Mouse (Mus musculus) ovary, postnatal 10 days (tissue): Measurements from ENCODE around the gene Clmp.
A peak's percentile ranks its signal among the peaks of the same experiment; 100 is the strongest.

Experiments
- DNase-seq: peaks from one replicate; pipeline ENCODE4 v3.0.0; 2022; ENCODE audit warnings: low spot score

Gene Clmp

DNA sequence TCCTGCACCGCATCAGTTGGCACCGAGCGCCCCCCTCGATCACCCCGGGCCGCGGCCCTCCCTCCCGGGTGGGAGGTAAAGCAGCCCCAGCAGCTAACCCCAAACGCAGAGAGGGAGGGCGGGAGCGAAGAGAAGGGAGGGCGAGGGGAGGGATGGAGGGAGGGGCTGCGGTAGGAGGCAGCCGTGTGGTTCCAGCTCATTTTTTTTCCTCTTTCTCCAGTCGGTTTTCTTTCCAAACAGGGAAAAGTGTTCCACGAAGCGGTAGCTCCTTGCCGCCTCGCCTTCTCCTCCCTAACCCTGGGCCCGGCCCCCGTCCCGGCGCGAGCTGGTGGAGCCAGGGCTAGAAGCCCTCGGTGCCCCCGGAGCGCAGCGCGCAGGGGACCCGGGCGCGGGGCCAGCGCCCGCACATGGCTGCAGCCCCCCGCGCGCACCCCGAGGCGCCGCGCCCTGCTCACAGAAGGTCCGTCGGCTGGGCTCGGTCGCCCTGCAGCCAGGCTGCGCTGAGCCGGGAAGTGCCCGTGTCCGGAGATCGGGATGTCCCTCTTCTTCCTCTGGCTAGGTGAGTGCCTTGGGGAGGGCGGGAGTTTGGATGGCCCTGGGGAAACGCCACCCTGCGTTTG lies at the start of gene Clmp:
Gene Clmp, plus strand, starts transcription at position 162 of the 620 bp plus-strand sequence.
- DNase-seq: no peak

DNA sequence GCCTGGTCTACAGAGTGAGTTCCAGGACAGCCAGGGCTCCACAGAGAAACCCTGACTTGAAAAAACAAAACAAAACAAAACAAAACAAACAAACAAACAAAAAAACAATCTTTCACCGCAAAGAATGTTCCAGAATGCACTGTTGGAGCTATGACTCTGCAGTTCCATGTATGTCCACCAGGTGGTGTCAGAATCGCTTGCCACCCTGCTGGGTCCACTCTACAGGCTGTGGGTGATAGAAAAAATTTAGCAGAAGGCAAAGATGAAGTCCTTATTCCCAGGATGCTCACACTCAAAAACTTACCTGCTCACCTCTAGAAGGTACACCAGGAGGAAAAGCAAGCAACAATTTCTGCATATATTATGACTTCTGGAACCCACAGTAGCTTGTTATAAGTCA lies 49.7 kb upstream of the Clmp start:
- DNase-seq: peak; percentile 36

DNA sequence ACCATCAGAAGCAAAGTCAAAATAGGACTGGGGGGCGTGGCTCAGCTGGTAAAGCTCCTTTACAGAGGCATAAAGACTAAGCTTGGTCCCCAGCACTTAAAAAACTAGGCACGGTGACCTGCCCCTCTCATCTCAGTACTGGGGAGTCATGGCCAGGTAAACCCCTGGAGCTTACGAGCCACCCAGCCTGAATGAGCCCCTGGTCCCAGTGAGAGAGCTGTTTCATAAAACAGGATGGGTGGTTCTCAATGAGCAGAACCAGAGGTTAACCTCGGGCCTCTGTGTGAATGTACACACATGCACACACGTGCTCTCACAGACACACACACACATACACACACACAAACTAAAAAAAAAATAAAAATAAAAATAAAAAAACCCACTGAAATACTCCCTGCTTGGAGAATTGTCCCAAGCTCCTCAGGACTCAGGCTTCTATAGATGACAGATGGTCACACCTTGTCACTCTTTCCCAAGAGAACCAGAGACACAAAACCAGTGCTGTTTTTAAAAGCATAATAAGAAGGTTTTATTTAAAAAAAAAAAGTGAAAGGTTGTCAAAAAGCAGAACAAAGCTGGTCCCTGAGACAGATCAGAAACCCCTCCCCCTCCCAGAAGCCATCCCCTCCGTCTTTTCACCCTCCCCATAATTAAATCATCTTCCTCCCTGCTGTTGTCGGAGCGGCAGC lies 47.9 kb upstream of the Clmp start:
- DNase-seq: no peak

DNA sequence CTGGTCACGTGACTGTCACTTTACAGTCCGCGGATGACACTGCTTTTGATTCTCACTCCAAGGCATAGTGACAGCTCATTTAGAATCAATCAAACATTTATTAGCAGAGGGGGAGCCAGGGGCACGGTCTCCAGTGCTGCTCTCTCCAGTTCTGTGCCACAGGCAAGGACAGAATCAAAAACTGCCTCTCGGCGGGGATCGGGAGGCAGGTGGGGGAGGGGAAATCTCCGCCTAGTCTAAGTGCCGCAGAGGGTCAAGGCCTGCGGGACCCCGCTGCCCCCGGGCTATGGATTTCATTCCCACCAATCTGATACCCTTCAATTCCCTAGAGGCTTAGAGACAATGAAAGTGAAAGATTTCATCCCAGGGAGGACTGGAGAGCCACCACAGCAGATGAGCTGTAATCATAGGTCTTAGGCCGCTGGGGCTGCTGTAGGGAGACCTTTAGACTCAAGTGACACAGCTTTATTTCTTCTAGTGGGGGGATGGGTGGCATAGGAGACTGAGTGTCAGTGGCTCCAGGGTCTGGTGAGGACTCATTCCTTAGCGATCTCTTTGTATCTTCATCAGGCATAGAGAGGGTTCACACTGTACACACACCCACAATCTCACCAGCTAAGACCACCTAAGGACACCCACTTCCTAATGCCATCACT lies 47.2 kb upstream of the Clmp start:
- DNase-seq: no peak

DNA sequence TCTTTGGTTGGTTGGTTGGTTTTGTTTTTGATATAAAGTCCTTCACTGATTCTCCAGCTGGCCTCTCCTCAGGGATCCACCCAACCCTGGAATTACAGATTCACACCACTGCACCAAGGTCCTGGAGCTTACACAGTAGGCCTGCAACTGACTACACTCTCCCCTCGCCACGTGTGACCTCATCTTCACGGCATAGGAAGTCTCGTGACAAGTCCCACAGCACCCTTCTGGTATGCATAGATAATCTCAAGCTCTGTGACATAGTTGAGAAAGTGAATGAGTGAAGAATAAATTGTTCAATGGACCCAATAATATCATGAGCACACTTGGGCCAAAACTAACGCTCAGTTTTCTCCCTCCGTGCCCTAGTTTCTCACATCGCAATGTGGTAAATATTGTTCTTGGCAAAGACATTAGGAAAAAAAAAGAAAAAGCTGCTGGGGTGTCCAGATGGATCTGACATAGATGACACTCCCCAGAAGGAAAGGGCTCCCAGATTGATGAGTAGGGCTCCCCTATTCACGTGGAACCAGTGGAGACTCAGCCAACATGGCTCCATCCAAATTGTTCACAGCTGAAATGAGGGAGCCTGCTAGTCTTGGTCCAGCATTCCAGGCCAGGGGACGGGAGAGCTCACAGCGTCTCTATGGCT lies 46.1 kb upstream of the Clmp start:
- DNase-seq: no peak

DNA sequence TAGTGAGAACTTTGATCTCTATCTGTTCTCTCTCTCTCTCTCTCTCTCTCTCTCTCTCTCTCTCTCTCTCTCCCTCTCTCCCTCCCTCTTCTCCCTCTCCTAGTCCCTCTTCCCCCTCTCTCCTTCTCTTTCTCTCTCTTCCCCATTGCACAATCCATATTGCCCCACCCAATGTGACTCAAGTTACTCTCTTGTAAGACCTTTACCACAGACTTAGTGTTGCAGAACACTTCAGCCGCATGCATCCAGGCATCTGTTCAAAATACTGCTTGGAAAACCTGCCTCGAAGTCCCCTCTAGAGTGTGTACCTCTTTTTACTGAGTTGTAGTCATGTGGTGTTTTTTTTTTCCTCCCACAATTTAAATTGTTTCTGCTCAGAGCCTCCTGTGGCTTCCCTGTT lies 44.4 kb upstream of the Clmp start:
- DNase-seq: no peak

DNA sequence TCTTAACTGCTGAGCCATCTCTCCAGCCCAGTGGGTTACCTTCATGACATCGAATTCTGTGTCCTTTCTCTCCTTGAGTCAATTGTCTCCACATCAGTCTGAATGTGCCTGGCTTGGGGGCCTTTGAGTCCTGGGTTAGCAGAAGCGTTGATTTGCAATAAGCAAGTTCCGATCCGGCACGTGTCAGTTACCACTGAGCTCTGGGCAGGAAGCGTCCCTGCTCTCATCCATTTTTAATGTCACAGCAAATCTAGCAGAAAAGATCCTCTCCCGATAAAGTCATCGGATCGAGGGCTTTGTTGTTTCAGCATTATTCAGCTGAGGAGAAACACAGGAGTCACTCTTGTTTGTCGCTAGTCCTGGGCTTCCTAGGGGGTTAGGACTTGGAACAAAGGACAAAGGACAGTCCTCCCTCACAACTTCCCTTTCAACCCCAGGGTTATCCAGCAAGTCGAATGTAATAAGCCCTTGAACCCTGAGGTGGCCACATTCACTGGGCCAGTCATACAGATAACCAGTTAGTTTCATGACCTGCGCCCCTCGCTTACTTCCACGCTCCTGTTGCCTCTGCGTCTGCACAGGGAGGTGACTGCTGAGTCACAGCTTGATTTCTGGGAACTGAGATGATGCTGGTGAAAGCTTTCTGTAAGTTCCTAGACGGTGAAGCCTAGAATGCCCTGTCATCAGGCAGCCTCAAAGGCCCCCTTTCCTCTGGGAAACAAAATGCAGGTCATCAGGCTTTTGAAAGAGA lies 43.1 kb upstream of the Clmp start:
- DNase-seq: no peak

DNA sequence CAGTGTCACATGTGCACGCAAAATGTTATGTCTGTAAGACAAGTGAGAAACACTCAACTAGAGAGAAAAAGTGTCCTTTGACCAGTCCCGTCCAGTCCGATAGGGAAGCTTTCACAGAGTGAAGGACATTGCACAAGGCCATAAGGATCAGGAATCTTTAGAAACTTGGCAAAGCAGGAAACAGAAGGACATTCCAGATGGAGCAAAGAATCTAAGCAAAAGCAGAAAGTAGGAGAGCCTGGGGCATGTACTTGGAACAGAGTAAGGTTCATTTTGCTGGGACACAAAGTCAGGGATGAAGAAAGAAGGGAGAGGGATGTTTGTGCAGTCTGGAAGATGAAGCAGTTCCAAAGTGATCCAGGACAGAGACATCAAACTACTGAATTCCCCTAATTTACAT lies 36.3 kb upstream of the Clmp start:
- no peak for DNase-seq

DNA sequence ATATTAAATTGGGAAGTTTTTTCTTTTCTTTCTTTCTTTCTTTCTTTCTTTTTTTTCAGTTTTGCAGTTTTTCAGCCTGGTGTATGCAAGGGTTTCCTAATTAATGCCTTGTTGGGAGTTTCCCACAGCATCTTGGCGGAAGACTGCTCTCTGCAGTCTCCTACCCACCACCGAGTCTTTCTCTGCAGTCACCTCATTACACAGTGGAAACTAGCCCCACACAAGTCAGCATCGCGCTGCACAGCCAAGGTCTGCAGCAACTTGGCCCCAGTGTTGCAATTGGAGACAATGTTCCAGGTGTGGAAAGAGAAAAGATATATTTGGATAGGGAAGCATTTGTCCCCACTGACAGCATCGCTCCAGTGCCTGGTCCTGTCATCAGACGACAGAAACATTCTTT lies 35.8 kb upstream of the Clmp start:
- no peak for DNase-seq

DNA sequence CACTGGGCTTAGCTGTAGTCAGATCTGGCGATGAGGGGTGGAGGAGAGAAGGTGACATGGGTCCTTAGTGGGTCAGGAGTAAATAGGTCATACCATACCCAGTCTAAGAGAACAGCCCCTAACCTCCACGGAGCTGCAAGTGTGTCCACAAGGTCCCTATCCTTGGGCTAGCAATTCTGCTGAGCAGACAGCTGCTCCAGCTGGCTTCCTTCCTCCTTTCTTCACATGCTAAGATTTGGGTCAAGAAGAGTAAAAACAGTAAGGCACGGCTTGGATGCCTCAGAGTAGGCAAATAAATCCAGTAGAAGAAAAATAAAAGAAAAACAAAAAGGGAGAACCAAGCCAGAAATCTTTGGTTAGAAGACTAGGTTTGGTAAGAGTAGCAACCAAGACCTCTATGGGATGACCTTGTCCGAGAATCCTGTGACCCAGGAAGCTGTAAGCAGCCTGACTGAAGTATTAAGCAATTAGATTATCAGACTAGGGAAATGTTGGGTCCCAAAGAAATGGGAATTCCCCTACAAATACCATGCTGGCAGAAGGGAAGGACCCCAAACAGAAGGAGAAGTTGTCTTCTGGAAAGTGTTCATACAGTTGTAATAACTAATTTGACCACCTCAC lies 34.4 kb upstream of the Clmp start:
- no peak for DNase-seq

DNA sequence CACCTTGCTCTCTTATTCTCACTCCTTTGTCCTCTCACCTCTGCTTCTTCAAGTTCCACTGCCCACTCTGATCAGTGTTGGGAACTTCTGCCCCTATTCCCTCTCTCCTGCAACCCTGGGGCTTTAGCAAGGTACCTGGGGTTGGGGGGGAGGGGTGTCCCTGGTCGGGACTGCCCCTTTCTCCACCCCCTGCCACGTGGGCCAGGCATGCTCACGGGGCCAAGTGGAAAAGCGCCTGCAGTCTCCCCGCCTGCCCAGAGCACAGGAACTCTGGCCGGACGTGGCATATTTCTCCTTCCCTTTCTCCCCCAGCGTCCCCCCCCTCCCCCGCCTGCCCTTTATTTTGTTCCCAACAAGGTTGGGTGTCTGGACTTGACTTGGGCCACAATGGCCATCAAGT lies 33.0 kb upstream of the Clmp start:
- no peak for DNase-seq

DNA sequence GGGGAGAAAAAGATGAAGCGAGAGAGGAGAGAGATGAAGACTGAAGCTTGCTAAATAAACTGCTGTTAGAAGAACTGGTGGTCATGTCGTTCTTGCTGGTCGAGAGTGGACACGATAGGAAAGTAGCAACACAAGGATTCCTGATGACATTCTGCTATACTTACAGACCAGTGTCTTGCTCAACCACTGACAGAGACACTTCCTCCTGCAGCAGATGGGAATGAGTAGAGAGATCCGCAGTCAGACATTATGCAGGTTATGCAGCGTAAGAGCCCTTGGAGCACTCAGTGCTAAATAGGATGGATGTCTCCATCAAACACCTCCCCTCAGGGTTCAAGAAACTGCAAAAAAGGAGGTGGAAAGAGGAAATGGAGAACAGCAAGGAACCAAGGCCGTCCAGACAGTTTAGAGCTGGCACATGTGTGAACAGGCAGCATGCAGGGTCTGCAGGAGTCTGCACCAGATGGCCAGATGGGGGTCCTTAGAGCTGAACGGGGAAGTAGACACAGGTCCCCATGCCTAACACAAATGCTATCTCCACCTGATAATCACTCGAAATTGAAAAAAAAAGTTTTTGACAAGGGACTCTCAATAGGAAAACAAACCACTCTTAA lies 19.5 kb upstream of the Clmp start:
- DNase-seq: no peak

DNA sequence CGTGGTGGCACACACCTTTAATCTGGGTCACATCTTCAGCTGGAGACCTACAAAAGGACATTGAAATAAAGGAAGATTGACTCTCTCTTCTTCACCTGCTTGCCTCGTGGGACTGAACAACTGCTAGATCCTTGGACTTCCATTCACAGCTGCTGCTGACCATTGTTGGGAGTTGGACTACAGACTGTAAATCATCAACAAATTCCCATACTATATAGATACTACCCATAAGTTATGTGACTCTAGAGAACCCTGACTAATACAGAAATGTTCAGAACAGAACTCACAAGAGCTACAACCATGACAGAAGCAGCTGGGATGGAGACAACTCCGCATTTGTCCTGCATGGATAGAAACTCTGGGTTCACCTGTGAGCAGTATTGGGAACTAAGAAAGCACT lies 15.4 kb upstream of the Clmp start, which contains the start of gene Gm21915:
Gene Gm21915, plus strand, starts transcription at position 301 of the 400 bp plus-strand sequence.
- DNase-seq: no peak

DNA sequence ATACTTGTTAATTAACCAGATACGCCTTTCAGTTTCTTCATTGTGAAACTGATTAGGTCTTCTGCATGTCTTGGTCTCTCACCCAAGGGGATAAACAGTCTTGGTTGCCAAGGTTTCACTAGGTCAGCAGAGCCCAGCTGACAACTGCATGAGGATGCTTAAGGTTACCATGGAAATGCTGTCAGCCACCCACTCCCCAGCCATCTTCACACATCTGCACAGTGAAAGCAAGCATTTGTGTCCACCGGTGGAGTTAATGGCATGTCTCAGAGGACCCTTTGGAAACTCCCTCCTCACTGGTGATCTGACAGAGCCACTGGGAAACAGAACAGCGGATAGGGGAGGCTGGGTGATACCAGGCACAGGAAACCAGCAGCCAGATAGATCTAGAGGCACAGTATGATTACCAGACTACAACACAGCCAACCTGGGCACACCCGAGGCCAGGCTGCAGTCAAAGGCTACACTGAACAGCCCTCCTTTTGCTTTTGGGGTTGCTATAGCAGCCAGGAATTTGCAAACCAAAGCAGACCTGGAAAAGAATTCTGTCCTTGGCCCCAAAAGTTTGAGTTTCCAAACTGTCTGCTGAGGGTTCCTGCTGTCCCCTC lies 14.3 kb upstream of the Clmp start:
- no peak for DNase-seq

DNA sequence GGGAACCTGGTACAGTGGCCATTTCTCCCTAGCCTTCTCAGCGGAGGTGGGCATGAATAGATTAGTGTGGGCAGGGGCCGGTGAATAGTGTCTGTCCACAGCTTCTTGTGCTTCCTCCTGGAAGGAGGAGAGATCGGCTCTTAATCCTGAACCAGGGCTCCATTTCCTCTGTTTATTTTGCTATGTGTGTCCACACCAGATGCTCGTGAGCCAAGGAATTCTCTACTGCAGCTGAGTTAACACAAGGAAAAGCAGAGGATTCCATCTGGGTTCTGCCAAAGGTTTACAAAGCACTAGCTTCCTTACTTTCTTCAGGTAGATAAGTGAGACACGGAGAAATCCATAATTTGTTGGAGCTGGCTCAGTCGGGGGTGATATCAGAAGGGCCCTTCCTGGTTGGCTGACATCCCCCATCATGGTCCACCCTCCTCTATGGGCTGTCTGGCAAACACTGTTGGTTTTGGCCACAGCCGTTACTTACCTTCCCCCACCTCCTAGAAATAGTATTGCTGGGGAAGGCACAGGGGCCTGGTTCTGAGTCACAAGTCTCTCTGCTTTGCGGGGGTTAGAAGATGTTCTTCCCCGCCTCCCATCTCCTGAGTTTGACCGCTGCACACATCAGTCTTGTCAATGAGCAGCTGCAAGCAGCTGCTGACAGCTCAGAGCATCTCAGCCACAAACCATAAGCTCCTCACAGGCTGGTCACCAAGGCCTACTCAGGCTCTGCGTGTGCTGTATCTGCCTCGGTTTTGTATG lies 10.4 kb upstream of the Clmp start:
- no peak for DNase-seq

DNA sequence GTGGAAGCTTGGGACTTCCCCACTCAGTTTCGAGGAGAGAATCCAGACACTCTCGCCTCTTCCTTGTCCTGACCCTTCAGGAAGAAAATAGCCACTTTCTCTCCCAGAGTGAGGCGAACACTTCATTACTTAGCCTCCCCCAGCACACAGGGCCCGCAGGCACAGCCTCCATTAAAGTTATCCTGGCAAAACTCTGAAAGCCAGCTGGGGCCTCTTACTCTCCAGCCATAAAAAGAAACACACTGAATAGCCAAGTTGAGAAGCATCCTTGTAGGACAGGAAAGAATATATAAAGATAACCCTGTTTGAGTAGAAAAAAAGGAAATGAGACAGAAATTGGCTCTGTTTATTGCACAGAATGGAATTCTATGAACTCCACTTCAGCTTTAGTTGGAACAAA lies 7.1 kb upstream of the Clmp start:
- no peak for DNase-seq

DNA sequence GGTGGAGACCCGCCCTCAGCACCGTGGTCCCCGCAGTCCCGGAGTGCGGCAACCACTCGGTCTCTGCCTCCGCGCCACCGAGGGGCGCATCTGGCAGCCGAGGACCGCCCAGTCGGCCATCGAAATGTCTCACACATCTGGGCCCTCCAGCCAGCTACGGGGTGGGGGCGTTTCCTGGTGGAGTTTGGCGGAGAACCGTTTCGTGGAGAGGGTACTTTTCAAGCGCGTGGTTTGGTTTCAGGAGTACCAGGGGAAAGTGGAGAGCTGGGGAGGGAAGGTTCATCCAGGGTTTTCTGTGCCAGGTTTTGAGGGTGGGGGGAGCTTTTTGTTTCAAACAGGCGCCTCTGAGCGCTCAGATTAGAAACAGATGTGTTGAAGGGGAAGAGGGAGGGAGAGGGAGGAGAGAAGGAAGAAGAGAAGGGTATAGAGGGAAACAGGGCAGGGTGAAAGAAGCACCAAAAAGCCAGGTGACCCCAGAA lies 698 bp downstream of the Clmp start:
- DNase-seq: peak; percentile 45

DNA sequence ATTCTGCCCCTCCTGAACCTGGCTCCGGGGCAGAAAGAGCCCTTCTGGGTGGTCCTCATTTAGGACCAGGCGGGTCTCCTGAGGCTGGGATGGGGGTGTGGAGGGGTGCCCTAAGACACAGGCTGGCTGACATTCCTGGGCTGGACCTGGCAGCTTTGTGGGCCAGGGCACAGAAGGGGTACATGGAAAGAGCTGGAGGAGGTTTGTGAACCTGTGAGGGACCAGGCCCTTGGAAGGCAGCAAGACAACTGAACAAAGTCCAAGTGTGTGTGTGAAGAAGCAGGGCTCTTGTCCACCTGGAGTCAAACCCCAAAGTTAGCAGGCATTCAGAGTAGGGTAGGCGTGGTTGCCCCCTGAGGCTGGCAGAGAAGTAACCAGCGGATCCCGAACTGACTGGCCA lies 1.3 kb downstream of the Clmp start:
- DNase-seq: no peak

DNA sequence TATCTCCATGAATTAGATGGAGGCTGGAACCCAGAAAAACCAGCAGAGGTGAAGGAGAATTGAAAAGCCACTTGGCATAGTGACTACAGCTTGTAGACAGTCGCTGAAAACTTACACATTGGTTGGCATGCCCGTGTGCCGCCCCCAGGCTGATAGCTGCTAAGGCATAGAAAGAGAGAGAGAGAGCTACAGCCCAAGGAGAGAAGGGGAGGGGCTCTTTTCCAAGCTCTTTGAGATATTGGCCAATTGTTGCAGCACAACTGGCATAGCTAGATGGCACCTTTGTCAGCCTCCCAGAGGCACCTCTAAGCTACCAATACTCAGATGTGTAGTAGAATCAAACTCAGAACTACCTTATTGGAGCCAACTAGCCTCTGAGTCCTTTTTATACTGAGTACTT lies 1.8 kb downstream of the Clmp start:
- no peak for DNase-seq

DNA sequence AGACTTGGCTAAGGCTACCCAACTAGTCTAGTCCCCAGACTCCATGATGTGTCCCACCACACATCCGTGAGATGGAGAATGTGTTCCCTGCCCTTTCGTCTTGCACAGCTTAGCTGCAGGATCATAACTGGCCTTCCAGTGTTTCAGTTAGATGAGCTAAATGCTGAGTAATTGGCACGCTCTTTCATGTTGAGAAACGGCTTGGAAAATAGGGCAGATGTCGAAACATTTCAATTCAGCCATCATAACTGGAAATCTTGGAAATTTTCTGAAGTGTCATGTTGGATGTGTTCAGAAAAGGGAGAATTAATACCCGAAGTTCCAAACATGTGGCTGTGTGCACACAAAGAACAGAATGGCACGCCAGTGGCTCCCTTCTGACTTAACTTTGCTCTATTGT lies 4.7 kb downstream of the Clmp start:
- no peak for DNase-seq
